Mouse (Mus musculus) cerebral cortex, adult 2 months (tissue): ENCODE measurements around the gene Rasgef1a.

Source experiments
- WGBS: fragments of 180-500 bp; shearing (Covaris S2); methylation state at CpG from one replicate; pipeline ENCODE4 v1.1.7; 2018; 5-methylcytosine and 5-hydroxymethylcytosine counted together

The Rasgef1a gene

DNA sequence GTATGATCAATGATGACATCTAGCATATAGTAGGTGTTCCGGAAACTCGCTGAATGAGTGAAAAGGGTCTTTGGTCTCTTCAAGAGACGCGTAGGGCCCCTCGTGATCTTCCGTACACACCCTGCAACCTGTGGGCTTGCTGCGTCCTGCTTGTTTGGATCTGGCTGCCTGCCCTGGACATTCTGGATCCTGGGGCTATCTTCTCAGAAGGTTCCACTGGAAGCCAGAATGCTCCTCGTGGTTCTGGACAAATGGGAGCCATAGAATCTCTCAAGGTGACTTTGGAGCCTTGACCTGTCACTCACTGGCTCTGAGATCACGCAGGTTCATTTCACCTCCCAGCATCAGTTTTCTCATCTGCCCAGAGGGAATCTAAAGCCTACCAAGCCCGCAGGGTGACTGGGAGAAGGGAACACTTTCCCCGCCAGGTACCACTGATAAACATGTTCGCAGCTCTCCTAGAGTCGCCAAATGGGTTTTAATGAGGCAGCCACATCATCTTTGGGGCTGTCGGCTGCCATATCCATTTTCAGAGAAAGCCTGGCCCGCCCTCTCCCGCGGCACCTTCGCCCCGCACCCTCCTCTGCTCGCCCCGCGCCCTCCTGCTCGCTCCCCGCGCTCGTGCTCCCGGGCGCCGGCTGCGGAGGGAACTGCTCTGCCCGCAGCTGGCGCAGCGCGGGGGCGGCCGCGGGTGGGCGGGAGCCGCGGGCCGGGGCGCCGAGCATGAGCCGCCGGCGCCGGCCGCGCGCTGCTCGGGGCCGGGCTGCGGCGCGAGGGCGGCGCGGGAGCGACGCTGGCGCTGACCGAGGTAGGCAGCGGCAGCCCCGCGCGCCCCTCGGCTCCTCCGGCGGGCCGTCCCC lies at the start of gene Rasgef1a:
Gene Rasgef1a (plus strand): TSS at position 683 of the 860 bp plus-strand sequence.
- 8% methylated on average over 70 of the region's 70 CpGs for WGBS

DNA sequence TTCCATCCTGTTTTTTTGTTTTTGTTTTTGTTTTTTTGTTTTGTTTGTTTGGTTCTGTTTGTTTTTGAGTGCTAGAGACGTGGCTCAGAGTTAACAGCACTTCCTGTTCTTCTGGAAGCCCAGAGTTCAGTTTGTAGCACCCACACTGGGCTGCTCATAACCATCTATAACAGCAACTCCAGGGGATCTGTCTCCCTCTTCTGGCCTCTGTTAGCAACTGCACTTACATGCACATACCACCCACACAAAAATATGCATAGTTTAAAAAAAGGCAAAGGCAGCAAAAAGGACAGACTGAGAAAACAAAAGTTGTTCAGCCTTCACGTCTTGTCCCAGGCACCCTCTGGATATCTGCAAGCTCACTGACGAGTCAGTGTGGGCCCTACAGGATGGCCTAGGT lies 48.0 kb upstream of the Rasgef1a start:
- WGBS: 80% methylated on average over 3 of the region's 3 CpGs

DNA sequence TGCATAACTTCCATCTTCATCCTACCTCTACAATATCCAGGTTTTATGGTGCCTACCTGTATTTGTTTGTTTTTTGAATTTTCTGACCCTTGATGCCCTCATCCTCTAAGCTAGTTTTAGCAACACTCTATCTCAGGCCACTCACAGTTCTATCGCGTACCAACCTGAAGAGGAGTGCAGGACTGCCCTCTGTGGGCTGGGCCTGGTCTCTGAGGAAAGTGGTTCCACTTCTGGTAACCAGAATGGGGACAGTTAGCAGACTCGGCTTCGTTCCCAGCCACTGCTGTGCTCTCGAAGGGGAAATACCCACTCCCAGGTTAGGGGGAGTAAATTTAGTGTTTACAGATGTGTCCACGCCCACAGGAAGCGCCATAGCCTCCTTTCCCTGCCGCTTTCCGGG lies 44.5 kb upstream of the Rasgef1a start:
- WGBS: 59% methylated on average over 9 of the region's 9 CpGs

DNA sequence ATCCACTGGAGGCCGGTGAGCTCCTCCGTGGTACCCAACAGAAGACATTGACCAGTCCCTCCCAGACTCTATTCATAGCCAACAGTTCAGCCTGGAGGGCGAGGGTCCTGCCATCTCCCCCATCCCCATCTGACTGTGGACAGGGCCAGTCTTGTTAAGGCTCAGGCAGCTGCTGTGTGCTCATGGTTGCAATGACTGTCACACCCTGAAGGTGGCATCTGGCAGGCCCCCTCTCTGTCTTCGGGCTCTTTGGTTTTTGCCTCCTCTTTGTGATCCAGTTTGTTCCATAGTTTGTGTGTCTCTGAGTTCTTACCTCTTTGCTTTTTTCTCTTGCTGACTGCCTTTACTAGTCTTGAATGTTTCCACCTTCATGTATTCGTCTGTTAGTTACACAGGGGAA lies 24.1 kb upstream of the Rasgef1a start:
- 63% methylated on average over 5 of the region's 5 CpGs for WGBS

DNA sequence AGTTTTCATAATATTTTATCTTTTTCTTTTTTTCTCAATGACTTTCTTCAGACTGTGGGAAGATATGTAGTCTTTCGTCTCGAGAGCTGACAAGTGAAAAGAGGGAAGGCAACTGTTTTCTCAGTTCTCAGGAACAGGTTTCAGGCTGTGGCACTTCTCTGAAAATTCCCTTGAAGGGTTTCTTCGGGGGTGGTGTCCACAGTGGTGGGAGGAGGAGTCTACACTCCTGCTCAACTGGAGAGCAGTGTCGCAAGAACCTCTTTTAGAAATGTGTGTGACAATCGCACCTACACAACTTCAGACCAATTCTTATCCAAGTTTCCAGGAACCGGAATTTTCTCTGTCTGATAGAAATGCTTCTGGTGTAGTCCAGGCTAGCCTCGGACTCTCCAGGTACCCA lies 22.0 kb upstream of the Rasgef1a start:
- 52% methylated on average over 7 of the region's 7 CpGs for WGBS

DNA sequence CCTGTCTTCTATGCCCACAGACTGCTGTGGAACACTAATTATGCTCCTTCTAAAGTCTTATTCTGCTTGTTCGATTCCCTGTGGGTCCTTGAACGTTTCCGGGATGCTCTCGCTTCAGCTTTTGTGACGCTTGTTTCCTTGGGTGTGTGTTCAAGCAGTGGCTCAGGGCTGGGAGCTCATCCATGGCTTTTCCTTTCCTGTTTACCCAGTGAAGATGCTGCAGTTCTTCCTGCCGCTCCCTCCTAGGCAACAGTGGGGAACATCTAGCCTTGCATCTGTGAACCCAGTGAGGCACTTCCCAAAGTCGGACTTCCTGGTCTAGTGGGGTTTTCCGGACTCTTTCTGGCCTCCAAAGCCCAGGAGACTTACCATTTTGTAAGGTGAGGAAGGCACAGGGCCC lies 20.6 kb upstream of the Rasgef1a start:
- 70% methylated on average over 8 of the region's 8 CpGs for WGBS

DNA sequence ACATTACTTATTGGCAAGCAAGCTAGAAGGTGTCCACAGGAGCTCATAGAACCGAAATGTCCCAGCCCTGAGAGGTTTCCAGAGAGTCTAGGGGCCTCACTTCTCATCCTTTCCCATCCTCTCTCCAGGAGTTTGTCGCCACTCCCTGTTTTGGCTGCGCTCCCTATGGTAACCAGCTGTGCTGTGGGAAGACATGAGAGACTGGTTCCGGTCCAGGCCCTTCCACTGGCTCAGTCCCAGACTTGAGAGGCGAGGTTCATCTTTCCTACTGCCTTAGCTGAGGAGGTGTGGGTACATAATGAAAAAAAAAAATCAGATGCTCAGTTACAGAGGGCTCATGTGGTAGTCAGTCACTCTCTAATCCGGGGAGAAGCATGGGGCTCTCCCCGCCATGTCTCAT lies 19.9 kb upstream of the Rasgef1a start:
- 52% methylated on average over 7 of the region's 7 CpGs for WGBS

DNA sequence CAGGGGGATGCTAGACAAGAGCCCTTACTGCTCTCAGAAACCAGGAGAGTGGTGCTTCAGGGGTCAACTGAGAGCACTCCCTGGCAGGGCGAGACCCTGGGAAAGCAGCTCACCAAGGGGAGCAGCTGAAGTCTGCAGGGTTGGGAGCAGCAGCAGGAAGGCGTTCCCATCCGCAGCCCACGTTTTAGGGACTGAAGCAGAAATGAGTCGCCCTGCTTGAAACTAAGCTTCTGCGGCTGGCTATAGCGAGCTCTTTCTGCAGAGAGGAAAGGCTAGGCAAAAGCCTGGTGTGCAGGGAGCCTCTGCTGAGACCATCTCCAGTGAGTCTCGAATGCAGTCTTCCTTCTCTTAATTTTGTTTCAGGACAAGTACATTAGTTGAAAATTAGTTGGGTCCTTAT lies 19.3 kb upstream of the Rasgef1a start:
- 43% methylated on average over 8 of the region's 8 CpGs for WGBS

DNA sequence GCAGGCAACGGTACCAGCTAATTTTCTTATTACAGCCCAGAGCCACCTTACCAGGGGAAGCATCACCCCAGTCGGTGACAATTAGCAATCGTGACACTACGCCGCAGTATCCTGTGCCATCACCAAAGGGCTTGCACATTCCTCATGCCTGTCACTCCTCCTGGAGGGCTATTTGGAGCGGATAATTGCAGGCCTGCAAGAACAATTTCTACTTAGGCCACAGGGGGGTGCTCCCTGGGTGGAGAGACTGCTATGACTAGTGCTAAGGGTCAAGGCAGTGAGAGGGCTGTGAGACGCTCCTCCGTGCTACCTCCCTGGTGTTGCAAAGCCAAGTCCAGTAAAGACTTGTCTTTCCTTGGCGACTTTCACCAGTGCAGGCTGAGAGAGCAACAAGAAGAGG lies 16.1 kb upstream of the Rasgef1a start:
- WGBS: 75% methylated on average over 9 of the region's 9 CpGs

DNA sequence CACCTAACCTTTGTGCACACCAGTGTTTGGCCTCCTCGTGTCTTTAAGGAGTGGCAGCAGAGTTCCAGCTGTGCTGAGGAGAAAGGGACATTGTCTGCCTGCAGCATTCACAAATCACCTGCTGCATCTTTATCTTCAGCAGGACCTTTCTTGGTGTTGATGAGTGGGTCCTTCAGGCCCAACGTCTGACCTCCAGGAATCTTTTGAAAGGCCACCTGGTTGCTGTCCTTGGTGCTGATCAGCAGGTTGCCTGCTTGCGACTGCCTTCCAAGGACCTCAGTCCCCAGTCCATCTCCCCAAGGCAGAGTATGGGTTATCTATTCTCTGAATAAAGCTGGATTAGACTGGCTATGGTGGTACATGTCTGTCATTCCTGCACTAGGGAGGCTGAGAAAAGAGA lies 10.0 kb upstream of the Rasgef1a start:
- WGBS: 46% methylated on average over 3 of the region's 3 CpGs

DNA sequence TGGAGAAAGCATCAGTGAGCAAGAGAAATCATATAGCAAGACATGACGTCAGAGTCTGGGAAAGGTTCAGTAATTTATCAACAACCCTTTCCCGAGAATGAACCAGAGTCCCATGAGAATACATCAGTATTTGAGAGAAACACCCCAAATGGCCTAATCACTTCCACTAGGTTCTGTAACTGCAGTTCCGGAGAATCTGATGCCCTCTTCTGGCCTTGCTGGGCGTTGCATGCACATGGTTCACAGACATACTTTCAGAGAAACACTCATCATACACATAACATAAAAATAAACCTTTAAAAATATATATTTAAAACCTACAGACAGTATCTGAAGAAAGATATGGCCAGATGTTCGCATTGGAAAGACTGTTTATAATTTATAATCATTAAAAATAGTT lies 3.9 kb upstream of the Rasgef1a start:
- WGBS: 50% methylated on average over 5 of the region's 5 CpGs

DNA sequence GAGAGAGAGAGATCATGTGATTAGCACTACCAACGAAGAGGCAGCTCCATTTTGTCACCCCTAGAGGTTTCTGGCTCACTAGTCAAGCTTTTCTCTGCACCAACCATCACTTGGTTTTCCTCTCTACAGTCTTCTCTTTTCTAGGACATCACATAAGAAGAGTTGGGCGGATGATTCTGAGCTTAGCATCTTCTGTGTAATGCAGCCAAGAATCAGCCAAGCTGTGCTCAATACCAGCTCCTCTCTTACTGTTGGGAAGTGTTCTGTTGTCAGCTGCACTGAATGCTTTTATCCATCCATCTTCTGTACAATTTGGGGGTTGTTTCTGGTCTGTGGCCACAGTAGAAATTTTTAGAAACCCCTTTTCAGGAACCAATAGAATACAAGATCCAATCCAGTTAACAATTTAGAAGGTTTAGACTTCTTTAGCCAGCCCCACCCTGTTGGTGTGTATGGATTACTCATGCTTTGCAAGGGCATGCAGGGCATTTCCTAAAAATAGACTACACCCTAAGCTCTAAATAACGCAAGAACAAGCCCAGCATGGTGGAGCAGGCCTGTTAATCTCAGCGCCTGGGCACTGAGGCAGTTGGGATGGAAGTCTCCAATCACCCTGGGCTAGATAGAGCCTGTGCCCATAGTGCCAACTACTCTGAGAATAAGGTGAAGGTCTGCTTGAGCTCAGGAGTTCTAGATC lies 3.2 kb upstream of the Rasgef1a start:
- 50% methylated on average over 4 of the region's 4 CpGs for WGBS

DNA sequence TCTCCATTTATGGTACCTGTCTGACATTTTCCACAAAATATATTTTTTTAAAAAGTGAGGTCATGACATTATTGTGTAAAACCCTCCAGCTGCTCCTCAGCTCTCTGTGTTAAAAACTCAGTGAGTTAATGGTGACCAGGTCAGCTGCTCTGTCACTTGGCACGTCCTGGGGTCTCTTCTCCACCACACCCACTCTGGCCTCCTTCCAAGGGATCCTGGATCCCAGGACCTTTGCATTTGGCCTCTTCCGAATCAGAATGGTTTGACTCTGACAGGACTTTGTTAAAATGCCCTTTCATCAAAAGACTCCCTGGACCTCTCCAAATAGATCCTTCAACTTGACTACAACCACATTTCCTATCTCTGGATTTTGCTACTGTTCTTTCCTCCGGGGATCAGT lies 982 bp upstream of the Rasgef1a start:
- 47% methylated on average over 3 of the region's 3 CpGs for WGBS

DNA sequence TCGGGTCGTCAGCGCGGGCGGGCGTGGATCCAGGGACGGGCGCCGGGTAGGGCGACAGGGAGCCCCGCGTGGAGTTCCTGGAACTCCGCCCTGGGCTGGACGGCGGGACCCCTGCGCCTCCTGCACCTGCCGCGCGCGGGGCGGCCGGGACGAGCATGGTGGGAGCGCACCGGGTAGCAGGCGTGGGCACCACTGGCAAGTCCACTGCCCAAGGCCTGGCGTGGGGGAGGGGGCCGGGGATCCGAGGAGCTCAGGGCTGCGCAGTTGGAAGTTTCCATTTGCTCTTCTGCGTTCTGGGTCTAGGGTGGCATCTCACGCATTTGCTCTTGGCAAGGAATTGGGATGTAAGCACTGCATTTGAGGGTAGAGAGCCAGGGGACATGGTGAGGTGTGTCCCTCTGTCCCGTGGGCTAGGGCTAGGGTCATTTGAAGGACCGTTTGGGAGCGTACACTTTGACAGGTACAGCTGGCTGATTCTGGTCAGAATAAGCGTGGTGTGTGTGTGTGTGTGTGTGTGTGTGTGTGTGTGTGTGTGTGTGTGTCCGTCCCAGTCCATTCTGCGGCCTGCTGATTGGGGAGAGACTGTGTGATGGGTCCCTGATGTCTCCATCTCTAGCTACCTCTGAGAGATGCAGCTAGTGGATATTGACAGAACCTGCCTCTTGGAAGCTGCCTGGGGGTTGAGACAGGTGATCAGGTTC lies 528 bp downstream of the Rasgef1a start:
- WGBS: 7% methylated on average over 36 of the region's 38 CpGs

DNA sequence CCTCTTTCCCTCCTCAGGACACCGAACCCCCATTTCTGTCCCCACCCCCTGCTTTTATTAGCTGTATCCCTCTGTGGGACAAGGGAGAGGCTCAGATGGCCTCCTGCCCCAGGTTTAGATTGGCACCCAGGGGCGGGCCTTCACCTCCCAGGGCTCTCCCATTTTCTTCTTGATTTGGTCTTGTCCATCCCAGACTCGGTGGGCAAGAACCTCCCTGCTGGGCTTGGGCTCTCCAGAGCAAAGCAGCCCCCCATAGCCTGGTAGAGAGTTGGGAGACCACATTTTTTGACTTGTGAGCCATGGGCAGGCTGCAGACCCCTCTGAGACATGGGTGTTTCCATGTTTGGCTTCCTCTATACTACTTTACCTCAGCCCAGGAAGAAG lies 1.1 kb downstream of the Rasgef1a start:
- 28% methylated on average over 3 of the region's 3 CpGs for WGBS

DNA sequence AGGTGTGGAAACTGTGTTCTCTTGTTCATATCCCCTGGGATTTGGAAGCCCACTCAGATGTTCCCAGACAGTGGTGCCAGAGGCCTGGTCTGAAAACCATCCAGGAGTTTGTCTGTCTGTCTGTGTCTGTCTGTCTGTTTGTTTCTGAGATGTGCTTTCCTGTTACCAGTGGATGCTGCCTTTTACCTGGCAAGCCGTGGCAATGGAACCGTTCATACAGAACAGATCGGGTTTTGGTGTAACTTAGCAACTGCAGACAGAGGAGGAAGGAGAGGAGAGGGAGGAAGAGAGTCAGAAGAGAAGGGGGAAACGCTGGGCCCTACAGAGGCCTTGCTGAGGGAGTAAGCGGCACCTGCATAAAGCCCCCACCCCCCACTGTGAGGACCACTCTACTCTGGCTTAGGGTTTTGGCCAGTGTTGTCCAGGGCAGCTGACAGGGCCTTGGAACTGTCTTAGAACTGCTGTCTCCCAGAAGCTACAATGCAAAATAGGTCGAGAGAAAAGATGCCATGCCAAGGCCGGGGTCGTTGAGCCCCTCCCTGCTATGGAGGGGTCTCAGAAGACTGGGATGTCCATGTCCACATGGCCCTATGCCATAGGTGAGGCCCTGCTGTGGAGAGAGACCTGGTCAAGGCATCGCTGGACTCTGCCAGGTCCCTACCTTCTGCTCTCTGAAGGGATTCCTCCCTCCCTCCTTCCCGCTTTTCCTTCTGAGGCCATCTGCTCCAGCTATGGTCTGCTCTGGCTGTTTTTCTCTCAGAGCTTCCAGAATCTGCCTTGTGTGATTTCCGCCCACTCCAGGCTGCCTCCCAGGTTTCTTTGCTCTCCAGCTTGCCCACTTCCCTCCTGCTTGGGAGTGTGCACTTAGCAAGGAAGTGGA lies 2.0 kb downstream of the Rasgef1a start:
- WGBS: 38% methylated on average over 11 of the region's 11 CpGs

DNA sequence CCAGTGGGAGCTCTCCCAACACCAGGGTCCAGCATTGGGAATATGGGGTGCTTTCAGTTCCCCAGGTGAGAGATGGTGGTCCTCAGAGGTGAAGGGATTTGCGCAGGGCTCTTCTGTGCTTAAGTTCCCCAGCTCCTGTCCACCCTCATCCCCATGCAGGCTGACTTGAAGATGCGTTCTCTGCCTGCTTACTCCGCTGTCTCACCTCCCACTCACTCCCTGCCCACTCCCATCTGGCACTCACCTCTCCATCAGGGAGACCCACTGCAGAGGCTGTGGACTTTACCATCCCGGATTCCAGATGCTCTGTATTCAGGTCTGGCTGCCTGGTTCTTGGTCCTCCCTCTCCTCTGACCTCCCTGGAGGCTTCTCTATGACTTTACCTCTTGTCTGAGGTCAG lies 3.6 kb downstream of the Rasgef1a start:
- WGBS: 41% methylated on average over 4 of the region's 4 CpGs

DNA sequence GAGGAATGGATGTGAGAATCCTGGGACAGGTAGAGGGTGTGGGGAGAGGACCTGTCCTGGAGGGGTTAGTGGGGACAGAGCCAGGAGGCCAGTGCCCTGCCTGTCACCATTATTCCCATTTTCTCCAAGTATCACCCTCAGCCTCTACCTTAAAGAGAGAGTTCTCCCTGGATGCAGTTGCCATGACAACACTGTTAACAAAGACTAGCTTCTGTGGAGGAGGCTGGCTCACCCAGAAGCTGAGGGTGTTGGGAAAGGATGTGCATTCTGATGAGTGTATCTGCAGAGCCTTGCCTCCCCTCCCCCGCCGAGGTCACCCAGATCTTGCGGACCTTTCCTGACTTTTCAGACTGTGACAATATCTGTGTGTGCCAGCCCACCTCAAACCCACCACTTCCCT lies 4.7 kb downstream of the Rasgef1a start:
- WGBS: 36% methylated on average over 3 of the region's 3 CpGs

DNA sequence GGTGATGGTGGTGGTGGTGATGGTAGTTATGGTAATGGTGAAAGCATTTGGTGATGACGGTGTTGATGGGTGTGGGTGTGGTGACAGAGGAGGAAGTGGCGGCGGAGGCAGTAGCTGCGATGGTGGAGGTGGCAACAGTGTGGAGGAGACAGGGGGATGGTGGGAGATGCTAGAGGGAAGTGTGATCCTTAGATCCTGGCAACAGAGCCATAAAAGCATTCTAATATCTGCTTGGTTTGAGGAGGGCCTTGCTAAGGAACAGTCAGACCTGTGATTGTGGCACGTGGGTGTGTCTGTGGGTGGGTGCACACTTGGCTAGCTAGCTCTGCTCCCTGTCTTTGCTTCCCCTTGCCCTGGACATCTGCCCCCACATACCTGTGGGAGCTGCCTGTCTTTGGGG lies 7.4 kb downstream of the Rasgef1a start:
- 36% methylated on average over 5 of the region's 5 CpGs for WGBS

DNA sequence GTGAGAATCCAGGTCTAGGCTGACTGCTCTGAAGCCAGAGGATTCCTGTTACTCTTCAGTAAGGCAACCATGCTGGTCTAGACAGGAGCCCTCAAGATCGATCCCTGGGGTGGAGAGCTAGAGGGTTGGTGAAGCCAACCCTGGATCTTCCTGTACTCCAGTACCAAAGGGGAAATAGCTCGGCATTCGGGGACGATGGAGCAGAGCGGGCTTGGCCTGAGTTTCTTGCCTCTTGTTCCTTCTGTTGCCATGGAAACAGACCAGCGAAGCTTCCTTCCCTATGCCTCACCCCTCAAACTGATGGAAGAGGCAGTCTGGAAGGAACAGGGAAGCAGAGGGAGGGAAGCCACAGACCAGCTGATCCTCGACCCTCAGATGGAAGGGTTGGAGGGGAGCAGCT lies 8.3 kb downstream of the Rasgef1a start:
- 9% methylated on average over 7 of the region's 7 CpGs for WGBS

DNA sequence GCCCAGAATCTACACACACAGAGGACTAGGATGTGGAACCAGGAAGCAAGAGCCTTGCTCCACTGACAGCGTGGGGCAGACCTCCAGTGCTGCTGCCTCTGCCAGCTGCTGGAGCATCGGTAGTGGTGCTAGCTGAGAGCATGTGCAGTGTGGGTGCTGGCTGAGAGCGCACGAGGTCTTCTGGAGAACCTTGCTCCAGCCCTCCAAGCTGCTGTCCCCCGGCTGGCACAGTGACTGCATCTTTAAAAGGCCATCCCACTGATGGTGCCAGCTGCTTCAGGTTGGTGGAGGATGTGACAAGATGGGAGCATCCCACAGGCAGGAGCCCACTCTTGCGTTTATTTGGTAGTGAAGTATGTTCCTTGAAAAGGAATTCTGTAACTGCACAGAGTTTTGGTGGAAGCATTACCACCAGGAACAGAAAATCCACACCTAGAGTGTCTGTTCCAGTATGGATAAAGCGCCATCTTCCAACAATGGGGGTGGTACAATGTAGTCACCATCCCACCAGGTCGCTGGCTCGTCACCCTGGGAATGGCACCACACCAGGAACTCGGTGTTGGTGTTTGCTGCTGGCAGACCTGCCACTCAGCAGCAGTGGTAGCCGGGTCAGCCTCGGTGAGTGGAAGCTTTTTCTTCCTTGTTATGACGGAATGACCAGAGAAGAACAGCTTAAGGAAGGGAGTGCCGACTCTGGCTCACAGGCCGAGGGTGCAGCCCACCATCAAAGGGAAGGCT lies 11.8 kb downstream of the Rasgef1a start:
- WGBS: 34% methylated on average over 15 of the region's 15 CpGs
